Mouse (Mus musculus) left cerebral cortex, adult 18-20 months (tissue): ENCODE measurements at regions not wholly inside any gene's neighbourhood (a gene's known extent, or its start where the extent isn't known, plus 50 kb on each side); places are given as distances from the start of the nearest gene placed in this dataset.

Experiments used
- DNase-seq, 2 experiments: peaks; one replicate each; pipeline ENCODE4 v3.0.0; 2021 to 2022; ENCODE audit warnings: low spot score in 2 of 2, mixed read lengths in 1 of 2

DNA sequence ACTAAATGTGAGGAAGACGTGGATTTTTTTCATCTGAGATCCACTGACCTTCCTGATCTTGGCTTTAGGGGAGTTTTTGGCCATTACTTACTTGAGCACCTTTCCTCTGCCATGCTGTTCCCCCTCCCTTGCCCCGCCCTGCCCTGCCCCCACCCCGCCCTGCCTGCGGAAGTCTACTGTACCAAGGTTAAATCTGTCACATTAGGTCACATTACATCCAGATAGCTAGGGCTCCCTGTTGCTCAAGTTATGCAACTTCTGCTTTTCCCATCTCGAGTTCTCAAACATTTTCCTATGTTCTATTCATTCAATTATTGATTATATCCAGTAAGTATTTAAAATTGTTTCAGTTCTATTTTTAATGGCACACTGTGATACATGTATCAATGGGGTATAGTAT is 144.7 kb upstream of the Cnot2 start:
- DNase-seq = no peak

DNA sequence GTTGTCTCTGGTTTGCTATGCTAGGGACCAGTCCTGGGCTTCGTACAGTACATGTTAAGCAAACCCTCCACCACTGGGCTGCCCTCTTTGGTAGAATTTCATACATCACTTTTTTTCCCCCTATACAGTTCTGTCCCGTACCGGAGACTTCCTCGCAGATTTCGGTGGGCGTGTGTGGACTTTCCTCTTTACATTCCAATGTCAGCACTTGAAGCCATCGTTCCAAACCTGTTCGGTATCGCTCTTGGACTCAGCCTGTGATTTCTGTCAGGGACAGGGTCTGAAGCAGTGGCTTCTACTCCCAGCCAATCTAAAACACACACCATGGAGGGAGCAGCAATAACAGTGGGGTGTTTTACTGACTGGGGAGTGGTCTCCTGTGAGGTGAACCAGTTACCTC is 140.7 kb upstream of the Cnot2 start:
- DNase-seq = no peak

DNA sequence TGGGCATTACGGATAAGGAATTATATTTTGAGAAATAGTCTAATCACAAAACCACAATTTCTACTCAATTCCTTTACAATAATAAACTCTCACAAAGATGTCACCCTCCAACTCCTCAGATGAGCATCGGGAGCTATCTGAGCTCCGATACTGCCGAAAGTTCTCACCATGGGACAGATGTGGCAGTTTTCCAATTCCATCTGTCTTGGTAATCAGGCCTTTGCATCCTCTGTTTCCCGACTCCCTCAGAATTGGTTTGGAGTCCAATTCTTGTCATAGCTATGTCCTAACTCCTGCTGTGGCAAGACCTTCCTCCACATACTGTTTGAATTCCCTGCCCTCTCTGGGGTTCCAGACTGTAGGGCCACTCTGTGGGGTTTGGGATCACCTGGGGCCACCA is 138.3 kb upstream of the Cnot2 start:
- DNase-seq = no peak

DNA sequence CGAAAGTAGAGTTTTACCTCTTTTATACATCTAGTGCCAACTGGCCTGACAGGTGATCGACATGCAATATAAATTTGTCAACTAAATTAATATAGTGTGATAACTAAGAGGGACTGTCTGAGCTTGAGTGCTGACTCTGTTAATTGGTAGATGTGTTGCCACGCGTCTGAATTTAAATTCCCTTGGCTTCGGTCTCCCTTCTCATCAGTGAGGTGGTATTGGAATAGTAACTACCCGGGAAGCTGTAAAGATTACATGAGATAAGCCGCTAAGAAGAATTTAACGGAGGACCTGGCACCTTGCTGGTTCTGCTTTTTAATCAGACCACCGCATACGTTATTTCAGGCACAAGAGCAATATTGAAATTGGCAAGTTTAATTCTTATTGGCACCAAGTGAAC is 136.7 kb upstream of the Cnot2 start:
- no peak for DNase-seq

DNA sequence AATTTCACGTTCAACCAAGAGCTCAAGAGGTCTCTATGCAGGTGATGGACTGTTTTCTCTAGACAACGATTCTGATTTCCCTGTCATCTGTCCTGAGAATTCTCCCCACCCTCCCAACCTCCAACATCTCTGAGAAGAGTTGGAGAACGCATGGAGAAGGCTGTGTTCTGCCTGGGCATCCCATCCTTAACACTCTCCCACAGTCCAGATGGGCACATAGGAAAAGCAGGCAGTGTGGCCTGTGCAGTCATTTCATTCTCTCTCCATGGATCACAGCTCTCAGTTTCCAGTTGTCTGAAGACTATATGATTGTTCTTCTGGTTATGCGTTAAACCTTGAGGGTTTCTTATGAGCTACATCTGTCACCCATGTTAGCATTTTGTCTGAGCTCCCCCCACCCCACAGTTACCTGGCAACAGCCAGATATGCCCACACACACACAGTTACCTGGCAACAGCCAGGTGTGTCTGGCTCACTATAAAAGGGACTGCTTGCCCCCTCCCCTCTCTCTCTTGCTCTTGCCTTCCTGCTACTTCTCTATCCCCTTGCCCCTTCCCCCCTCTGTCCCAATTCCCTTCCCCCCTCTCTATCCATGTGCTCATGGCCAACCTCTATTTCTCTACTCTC is 135.8 kb upstream of the Cnot2 start:
- peak; percentile 16 to 17 for DNase-seq

DNA sequence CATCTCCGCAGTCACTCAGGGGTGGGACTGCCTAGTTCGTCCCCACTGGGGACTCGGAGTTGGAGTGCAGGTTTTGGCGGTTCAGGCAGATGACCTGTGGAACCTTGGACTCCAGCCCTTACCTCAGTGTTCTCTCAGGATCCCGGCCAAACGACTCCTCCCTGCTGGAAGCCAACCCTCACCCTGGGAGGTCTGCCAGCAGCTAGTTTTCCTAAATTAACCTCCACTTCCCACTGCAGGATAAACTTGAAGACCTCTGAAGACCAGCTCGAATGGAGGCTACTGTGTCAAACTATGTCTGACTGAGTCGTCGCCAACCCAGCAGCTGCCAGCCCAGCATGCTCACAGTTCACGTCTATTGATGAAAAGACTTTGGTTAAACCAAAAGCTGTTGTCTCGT is 132.1 kb upstream of the Cnot2 start:
- DNase-seq = no peak

DNA sequence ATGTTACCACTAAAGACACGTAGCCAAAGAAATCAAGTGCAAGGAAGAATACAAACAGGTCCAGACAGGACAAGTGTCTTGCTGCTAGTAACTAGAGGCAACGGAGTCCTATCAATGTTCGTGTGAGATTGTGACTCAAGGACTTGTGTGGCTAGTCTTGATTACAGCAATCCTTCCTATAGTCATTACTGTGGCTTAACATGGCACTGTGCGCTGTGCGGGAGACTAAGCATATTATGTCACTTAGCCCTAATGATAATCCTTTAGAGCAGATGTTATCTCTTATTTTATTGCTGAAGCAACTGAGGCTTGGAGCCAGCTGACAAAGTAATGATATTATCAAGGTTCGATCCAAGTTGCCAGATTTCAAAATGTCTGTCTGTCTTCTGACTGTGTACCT is 125.7 kb upstream of the Cnot2 start:
- DNase-seq = no peak

DNA sequence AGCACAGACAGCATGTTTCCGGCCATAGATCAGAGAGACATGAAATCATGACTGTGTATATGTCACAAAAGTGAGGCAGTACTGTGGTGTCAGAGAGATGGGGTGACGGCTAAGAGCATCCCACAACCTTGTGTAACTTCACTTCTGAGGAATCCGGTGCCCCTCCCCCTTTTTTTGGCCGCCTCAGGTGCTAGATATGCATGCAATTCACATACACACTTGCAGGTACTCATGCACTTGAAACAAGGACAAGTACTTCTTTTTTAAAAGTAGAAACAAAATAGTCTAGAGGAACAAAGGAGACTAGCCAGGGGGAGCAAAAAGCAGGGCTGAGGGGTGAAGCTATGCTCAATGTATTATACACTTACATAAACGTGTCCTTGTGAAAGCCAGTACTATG is 120.0 kb upstream of the Cnot2 start:
- DNase-seq = no peak

DNA sequence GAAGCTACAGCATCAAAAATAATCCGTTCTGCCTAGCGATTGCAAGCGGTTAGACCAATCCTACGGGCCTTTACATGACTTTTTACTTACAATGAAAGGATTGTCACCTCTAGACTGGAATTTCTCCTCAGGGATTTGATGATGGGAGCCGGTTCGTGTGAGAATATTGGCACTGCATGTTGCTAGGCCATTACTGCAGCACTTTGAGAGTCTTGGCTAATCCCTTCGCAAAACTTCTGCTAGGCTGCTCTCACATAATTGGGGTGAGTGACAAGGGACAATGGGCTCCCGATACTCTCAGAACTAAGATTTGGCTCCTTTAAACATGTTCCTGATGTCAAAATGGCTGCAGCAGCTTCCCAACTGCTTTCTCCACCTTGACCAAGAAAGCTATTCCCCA is 118.4 kb upstream of the Cnot2 start:
- no peak for DNase-seq

DNA sequence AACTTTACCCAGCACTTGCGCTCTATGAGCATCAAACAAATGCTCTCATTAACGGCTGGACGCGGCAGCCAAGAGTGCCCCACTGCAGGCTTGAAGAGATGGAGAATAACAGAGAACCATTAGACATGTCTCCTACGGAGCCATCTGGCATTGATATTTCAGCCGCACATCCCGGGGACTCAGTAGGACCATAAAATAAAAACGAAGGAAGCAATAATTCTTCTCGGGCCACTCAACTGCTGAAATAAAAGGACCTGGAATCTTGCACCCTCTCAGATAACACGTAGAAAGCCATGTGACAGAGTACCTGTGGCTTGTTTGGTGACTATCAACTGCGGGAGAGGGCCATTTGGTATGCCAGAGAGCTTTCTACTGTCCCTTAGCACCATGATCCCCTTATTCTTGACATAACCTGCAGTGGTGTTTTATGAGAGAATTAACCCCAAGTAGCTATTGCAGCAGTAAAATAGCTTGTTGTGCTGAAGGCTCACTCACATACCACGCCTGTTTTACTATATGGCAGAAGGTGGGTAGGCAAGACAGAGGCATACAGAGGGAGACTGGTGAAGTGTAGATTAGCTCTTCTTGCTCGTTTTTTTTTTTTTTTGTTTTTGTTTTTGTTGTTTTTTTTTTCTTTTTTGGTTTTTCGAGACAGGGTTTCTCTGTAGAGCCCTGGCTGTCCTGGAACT is 116.5 kb upstream of the Cnot2 start:
- DNase-seq = no peak

DNA sequence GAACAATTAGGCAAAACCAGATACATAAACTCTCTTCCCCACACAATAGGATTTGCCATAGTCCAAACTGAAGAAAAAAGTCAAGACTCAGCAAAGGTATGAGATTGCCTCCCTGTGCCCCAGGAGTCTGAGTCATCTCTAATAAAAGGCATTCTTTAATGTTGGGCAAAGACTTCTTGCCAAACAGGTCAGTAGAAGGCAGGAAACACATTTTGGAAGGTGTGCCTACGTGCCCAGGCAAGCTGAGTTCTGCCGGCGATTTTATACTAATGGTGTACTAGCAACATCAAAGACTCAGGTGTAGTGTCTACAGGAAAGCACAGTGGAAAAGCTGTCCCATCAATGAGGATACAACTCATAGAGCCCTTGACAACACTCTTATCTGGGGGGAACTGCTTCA is 112.5 kb upstream of the Cnot2 start:
- no peak for DNase-seq

DNA sequence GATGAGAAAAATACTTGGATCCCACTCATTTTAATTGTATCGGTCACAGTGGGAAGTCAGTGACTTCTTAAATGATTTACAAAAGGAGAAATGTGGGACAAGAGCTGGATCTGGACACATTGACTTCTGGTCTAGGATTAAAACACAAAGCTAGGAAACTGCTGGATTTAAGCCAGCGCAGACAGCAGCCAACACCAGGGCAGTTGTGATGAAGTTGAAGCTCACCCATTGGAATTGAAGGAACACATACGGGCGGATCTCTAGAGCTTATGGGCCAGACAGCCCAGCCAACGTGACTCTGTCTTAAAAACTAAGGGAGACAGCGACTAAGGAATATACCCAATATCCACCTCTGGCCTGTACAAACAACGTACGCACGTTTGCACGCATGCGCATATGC is 105.4 kb upstream of the Cnot2 start:
- no peak for DNase-seq

DNA sequence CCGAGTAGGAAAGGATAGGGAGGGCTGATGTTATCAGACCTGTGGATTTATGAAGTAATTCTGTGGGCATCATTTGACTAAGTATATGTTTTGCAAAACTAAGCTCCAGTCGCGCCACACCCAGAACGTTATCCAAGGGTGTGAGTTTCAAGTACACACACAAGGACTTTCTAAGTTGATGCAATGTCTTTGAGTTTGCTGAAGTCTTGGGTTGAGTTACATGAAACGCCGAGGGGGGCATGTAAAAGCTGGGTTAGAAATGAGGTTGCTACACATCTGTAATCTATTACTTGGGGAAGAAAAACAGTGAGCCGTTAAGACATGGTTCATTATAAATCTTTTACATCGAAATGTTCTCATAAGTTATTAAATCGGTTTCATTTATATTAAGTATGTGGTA is 102.1 kb upstream of the Cnot2 start:
- no peak for DNase-seq

DNA sequence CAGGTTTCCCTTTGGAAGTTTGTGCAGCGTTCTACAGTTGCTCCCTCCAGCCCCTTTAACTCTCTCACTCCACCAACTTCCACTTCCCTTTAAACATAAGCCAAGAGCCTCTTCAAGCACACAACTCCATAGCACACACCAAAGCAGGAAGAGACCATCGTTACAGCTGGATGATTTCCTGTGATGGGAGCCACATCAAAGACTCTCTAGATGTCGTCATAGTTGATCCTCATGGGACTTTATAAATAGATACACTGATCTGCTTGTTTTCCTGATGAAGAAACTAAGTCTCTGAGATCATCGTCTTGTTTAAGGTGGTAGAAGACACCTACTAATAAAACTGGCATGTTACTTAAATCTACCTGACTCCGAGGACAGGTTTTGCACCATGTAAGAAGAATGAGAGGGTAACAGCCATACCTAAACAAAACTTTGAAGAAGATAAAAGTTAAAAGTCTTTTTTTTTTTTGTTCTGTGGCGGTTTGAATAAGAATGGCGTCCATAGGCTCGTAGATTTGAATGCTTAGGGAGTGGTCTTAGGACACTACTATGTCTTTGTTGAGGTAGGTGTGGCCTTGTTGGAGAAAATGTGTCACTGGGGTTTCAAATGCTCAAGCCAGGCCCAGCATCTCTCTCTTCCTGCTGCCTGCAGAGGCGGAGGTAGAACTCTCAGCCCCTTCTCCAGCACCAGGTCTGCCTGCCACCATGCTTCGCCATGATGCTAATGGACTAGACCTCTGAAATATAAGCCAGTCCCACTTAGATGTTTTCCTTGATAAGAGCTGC is 97.8 kb upstream of the Cnot2 start:
- no peak for DNase-seq

DNA sequence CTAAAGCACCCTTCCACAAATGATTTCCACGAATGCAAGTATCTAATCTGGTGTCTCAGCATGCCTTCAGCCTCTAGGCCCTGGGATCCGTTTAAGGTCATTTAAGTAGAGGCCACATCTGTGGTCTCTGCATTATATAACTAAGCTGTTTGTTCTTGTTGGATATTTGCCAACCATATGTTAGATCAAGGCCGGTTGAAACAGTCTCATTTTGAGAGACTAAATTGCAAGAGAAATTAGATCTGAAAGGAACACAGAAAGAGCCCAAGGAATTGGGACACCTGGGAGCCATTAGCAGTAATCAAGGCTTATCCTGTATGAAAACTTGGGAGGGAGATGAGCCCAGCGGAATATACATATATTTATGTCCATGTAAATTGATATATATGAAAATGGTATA is 96.6 kb upstream of the Cnot2 start:
- DNase-seq = no peak

DNA sequence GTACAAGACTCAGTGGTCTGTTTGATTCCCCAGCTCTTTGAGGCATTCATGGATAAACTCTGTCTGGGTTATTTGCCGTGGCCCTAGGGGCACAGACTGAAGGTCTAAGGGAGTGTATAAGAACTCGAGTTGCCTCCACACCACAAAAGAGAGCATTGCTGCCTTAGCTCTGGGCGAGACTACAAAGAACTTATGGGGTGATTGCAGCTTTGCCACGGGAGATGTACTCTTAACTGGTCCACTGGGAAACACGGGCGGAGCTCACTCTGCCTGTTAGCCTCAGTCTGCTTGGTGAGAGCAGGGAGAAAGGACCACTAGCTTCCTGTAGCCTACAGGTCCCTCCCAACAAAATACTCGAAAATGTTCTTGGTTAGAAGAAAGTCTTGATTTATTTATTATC is 93.9 kb upstream of the Cnot2 start:
- no peak for DNase-seq

DNA sequence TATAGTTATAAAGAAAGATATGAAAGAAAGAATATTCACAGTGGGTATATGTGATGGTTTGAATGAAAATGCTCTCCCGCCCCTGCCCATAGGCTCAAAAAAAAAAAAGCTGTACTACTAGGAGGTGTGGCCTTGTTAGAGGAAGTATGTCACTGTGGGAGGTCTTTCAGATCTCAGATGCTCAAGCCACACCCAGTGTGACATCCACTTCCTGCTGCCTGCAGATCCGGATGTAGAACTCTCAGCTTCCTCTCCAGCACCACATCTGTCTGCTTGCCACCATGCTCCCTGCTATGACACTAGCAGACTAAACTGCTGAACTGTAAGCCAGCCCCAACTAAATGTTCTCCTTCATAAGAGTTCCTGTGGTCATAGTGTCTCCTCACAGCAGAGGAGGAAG is 93.0 kb upstream of the Cnot2 start:
- DNase-seq = no peak

DNA sequence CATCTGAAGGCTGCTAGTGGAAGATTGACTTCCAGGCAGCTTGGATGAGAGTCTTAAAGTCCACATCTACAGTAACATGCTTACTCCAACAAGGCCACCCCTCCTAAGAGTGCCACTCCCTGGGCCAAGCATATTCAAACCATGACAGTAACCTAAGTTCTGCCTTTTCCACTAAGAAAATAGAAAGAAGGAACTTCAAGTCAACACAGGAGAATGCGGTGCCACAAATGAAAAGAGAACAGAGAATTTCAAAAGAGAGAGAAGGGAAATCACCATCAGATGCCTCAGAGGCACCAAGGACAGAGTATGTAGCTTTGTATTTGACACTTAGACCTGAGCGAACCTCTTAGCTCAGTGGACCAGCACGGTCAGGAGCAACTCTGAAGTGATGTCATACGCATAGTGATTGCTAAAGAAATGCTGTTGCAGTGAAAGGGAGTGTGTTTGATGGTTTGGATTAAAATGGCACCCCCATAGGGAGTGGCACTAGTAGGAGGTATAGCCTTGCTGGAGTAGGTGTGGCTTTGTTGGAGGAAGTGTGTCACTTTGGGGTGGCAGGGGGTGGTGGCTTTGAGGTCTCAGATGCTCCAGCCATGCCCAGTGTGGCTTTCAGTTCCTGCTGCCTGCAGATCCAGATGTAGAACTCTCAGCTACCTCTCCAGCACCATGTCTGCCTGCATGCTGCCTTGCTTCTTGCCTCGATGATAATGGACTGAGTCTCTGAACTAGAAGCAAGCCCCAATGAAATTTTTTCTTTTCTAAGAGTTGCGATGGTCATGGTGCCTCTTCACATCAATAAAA is 77.1 kb upstream of the Cnot2 start:
- DNase-seq = no peak

DNA sequence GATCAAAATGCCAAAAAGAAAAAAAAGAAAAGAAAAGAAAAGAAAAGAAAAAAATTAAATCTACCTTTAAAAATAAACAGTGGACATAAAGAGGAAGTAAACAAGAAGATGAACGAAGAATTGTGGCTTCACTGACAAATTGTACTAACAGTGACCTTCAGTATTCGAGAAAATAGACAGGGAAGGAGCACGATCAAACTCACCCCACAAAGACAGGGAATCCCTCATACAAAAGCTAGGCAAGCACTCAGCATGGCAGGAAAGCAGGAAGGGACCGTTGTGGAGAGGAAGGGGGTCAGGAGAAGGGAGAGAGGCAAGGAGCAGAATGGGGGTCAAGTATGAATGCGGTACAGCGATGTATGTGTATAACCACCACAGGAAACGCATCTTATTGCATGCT is 74.6 kb upstream of the Cnot2 start:
- no peak for DNase-seq

DNA sequence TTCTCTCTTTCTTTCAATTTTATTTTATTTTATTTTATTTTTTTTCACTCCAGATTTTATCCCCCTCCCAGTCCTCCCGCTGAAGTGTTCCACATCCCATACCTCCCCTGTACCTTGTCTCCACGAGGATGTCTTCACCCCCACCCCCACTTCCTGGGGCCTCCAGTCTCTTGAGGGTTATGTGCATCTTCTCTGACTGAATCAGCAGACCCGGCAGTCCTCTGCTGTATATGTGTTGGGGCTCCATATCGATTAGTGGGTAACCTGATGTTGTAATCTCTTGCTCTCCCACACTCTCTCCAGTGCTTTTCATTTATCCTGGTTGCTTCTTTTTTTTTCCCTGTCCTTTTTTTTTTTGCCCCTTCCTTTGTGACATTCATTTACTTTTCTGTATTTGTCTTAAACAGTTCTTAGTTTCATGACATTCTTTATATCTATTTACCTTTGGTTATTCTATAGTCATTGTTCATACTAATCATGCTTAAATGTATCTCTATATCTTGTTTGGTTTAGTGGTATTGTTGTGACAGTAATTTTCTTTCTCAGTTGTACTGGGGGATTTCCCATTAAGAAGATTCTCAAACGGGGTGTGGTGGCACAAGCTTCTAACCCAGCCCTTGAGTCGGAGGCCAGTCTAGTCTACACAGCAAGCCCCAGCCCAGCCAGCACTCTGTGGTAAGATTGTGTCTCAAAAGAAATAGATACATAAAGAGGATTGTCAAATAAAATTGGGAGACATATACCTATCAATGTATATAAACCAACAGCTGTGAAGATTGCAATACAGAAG is 73.9 kb upstream of the Cnot2 start:
- no peak for DNase-seq

DNA sequence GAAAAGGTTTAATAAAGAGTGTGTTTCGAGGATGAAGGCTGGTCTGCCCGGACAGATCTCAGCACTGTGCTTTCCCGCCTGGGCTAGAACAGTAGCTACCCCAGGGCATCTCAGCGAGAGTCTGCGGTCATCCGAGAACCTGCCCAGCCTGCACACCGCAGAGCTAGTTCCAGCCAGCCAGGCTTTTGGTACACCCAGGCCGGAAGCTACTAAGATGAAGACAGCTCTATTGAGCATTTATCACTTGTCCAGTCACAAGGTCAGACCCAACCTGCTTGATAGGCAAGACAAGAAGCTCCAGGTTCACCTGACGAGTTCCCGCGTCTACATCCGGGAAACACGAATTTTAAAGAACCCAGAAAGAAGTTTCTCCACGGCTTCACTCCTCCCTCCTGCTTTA is 72.8 kb upstream of the Cnot2 start:
- DNase-seq = no peak
